Mouse (Mus musculus): ENCODE data around the gene Ddx24. TPM values are rescaled to one million over a fixed set of nuclear protein-coding genes. Genes with fewer than 3 reads are reported as not detected.

The Ddx24 gene
- total RNA-seq, 2 experiments from 2014 or later = 79.7 to 82.6 TPM

DNA sequence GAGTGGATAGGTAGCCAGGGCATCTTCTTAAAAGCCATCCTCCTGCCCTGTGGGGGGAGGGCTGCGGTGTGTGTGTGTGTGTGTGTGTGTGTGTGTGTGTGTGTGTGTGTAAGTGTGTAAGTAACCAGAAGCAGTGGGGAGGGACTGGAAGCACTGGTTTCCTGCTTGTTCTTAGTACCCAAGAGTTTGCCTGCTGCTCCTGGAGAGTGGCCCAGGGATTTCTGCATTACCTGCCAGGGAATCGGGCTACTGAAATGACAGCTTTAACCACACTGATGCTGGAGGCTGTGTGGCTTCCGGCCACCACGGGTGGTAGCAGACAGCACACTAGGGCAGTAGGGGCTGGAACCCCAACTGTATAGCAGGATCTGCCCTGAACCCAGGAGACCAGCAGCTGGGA is 35.6 kb downstream of the Ddx24 start:
- no peak for ATAC-seq (replicated peaks; ENCODE audit: poor library complexity)

DNA sequence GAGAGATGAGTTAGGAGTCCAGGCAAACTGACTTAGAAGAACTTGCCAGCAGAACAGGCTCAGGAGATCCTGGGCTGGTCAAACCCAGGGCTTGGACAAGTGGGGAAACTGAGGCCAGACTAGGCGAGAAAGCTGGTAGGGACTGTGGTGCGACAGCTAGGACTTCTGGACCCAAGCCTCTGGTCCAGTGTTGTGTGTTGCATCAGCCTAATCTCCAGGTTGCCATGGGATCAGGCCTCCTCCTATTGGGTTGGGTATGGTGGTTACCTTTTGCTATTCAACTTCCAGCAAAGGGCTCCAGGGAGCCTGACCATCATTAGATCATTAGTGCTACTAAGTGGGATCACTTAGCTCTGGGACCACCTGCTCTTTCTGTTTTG is 36.3 kb downstream of the Ddx24 start:
- ATAC-seq (replicated peaks; ENCODE audit: poor library complexity) = no peak

GRCm38 (mm10) chr12:103388505-103389347 is 36.9 kb downstream of the Ddx24 start, which contains the start of gene Otub2:
TSS of gene Otub2 (plus strand) at chr12:103388682.
- peak; percentile 94 for ATAC-seq (replicated peaks; ENCODE audit: poor library complexity)

- ATAC-seq (replicated peaks; ENCODE audit: poor library complexity) = no peak
These were observed 45.4 kb downstream of the Ddx24 start for GRCm38 (mm10) chr12:103380226-103380625.

GRCm38 (mm10) chr12:103376774-103377173 is 48.9 kb downstream of the Ddx24 start:
- no peak for ATAC-seq (replicated peaks; ENCODE audit: poor library complexity)

GRCm38 (mm10) chr12:103376124-103376523 is 49.5 kb downstream of the Ddx24 start:
- ATAC-seq (replicated peaks; ENCODE audit: poor library complexity) = no peak

GRCm38 (mm10) chr12:103373530-103374236 is 51.9 kb downstream of the Ddx24 start:
- peak; percentile 67 for ATAC-seq (replicated peaks; ENCODE audit: poor library complexity)

- peak; percentile 61 for ATAC-seq (replicated peaks; ENCODE audit: poor library complexity)
These were observed 53.9 kb downstream of the Ddx24 start for GRCm38 (mm10) chr12:103371711-103372110.

DNA sequence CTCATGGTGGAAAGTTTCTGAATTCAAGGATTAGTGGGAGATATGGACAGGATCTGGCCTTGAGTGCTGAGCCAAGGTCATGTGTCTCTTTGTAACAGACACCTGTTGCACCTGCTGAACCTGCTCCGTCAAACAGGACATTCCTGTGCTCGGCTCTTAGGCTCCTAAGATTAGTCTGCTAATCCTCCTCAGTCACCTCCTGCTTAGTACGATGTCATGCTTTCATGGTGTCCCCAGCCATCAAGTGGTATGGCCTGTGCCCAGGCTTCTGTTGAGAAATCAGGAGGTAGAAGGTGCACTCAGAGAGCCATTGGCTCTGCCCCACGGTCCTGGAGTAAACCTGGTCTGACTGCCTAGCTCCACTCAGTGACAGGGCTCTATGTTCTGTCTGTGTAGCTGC is 54.8 kb downstream of the Ddx24 start:
- no peak for ATAC-seq (replicated peaks; ENCODE audit: poor library complexity)

GRCm38 (mm10) chr12:103368777-103369176 is 56.9 kb downstream of the Ddx24 start:
- ATAC-seq (replicated peaks; ENCODE audit: poor library complexity) = no peak

- no peak; the same call in 1 of the 2 replicates for ATAC-seq (replicated peaks; ENCODE audit: poor library complexity)
These were observed 57.3 kb downstream of the Ddx24 start for GRCm38 (mm10) chr12:103368326-103368669.

DNA sequence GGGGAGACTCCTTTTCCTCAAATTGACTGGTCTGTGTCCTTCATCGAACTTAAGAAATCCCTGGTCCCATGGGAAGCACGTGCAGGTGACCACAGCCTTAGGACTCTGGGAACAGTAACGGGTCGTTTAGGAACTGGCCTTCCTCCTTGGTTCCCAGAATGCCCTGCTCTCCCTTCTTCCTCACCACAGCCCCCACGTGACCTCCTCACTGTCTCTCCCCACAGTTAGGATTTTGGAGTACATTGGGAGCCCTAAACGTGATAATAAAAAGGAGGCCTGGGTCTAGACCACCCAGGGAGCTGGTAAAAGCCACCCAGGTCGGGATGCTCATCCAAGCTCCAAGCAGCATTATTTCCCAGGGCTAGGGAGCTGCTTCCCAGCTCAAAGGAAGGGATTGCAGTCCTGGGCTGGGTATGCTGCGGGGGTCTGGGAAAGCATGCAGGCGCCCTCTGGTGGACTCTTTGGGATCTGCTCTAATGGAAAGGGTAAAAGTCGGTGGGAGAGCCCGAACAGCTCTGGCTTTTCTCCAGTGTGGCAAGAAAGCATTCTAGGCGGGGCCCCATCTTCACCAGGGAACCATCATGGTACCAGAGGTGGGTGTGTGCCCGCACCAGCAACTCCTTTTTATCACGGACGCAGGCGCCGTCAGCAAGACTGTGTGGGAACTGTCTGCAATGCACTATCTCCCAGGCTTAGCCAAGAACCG is 57.9 kb downstream of the Ddx24 start:
- ATAC-seq (replicated peaks; ENCODE audit: poor library complexity) = peak; percentile 71

- ATAC-seq (replicated peaks; ENCODE audit: poor library complexity) = no peak
These were observed 58.5 kb downstream of the Ddx24 start for GRCm38 (mm10) chr12:103367171-103367570.

DNA sequence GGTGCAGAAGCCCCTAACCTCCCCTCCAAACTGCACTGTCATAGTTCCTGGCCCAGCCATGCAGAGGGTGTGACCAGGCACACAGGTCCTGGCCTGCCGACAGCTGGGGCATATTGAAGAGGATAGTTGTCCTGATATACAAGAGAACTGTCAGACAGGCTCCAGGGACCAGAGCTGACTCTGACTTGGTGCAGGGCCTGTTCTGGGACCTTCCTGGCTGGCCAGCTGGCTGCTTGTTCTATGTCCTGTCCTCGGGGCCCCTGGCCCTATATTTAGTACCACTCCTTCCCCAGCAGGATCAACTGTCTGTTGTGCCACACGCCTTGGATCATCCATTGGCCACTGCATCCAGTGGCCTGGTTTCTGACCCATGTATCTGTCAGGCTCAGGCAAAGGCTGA is 63.3 kb downstream of the Ddx24 start:
- peak; percentile 18; the same call in 1 of the 2 replicates for ATAC-seq (replicated peaks; ENCODE audit: poor library complexity)

DNA sequence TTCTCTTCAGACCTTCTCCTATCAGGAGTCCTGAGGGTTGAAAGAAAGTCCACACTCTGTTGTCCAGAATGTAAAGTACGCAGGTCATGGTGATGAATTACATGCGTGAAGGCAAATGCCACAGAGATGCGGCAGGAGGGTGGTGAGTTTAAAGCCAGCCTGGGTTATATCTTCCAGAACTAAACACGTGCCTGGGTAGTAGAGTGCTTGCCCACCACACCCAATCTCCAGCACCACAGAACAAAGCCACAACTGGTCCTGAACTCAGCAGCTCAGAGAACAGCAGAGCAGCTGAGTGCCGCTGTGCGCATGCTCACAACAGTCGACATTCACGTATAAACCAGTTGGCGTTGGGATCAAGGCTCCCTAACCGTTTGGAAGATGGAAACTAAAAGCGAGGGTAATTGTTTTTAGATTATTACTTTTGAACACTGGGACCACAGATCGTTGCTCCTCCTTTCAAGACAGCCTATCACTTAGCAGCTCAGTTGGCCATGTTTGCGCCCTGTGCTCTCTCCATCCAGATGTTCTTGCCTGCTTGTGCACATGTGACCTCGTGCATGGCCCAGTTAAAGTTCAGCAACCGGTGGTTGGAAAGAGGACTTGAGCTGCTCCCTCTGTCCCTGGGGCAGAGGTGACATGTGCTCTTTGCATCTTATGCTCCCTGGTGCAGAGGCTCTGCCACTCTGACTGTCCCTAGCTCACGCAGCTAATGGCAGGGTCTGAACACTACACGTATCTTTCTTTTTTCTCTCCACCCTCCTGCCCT is 63.9 kb downstream of the Ddx24 start:
- 0 out of 2 replicates have a peak, but pooled peaks have one; percentile 8 for ATAC-seq (replicated peaks; ENCODE audit: poor library complexity)

DNA sequence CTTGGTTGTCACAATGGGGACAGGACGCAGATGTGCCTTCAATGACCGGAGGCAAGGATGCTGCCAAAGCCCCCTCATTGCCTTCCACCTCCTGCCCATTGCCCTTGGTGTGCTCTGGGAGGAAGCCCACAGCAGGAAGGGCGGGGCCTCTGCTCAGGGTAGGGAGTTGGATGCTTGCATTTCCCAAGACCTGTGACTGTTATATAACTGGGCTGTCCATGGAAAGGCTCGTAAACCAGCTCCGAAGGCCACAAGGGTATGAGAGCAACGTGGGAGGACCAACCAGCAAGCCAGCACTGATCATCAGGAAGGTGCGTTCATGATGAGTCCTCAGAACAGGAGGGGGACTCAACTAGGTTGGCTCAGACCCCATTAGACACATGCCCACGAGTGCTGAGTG is 64.8 kb downstream of the Ddx24 start:
- no peak for ATAC-seq (replicated peaks; ENCODE audit: poor library complexity)

DNA sequence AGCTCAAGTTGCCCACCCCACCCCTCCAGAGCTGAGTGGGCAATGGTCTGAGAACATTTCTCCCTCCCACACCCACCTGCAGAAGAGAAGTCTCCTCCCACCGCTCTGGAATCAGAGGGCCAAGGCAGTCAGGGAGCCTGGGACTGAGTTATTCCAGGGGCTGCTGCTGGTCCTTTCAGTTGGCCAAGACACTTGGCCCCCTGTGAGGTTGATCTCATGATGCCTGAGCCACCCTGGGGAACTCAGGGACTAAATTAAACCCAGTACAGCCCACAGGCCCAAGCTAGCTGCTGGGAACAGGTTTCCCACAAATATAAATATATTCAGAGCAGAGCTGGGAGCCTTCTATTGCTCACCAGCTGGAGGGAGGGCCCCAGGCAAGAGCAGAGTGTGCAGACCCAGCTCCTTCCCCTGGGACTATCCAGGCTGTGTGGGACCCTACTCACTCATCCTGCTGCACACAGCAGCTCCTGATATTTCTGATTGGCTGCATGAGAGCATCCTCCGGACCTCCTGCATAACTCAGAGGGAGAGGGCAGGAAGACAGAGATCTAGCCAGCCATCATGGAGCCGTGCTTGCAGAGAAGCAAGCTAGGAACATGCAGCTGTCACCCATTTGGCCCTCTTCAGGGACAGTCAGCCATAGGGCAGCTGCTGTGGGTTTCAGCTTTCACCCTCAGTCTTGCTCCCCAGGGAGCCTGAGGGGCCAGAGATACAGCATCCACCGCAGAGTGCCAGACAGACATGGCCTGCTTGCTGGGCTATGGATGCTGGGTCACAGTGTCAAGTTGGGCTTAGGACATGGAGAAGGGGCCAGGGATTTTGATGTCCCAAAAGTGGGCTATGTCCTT is 66.5 kb downstream of the Ddx24 start:
- no peak for ATAC-seq (replicated peaks; ENCODE audit: poor library complexity)

GRCm38 (mm10) chr12:103358216-103358615 is 67.4 kb downstream of the Ddx24 start:
- no peak for ATAC-seq (replicated peaks; ENCODE audit: poor library complexity)

All from megakaryocyte progenitor cell, adult 5-6 weeks (primary cell).